Mouse (Mus musculus): ENCODE data around the gene Dnaja4.

GRCm38 (mm10) chr9:54689446-54689845 lies 9.2 kb upstream of the Dnaja4 start:
- TF ChIP-seq EP300 (IDR thresholded peaks at IDR 0.05; ENCODE audit: insufficient read depth, low read depth, low read length) = no peak
- no peak for TF ChIP-seq CTCF (IDR thresholded peaks at IDR 0.05)
